Mouse (Mus musculus): ENCODE measurements around the gene Nt5dc2. TPM values are rescaled to one million over a fixed set of nuclear protein-coding genes. Genes with fewer than 3 reads are reported as not detected.
A peak's percentile ranks its signal among the peaks of the same experiment; 100 is the strongest.

The Nt5dc2 gene
- polyA plus RNA-seq, 1 experiment from 2014 or later, result 341 TPM

DNA sequence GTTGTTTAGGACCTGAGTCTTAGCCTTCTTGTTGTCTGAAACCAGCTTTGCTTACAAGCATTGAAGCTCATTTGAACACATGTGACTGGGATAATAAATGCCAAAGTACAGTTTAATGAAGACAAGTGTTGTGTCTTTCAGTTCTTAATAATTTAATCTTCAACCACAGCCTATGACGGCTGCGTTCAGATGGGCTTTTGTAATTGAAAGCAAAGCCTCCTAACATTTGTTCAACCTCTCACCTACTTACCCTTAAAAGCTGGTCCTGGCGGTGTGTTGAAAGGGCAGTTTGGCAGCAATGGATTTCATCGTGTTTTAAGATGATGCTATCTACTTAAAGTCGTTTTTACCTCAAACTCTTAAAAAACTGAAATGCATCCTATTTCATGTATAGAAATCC lies 18.7 kb upstream of the Nt5dc2 start:
- peaks cover 95% of the 10 kb centered on the region for H3K36me3 ChIP-seq (ENCODE audit: control insufficient read depth, insufficient read depth, low read length)

DNA sequence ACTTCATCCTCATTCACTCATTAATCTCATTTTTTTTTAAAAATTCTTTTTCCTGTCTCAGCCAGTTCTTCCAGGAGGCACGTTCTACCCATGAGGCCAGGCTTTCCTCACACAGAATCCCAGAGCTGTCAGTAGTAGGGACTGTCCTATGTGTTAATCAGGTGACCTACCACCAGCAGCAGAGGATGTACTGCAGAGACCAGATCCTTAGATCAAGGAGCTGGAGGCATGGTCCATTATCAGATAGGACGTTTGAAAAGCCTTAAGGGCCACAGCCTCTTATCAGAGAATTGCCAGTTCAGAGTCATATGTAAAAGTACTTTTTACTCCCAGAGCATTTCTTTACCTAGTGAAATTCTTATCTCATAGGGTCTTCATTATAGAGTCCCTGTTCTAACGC lies 16.8 kb upstream of the Nt5dc2 start:
- Histone ChIP-seq H3K4me3 (ENCODE audit: control insufficient read depth in 1 of 2, insufficient read depth in 1 of 2, low read depth in 1 of 2, low read length in 2 of 2) (no peak overlapping the region), H3K27ac (replicated peaks in 1 of 2; ENCODE audit: control insufficient read depth in 1 of 2, insufficient read depth in 1 of 2, low read depth in 2 of 2, low read length in 2 of 2) (no peak overlapping the region), H3K9me3 (ENCODE audit: control insufficient read depth, low read length) (no peaks in the 10 kb centered on the region), H3K27me3 (ENCODE audit: control insufficient read depth, insufficient read depth, low read length) (no peaks in the 10 kb centered on the region), H3K36me3 (ENCODE audit: control insufficient read depth, insufficient read depth, low read length) (peaks cover 94% of the 10 kb centered on the region), H3K9ac (ENCODE audit: low read length) (no peak overlapping the region), H3K4me2 (ENCODE audit: low read length) (no peak overlapping the region), H3K4me1 (ENCODE audit: control insufficient read depth in 2 of 2, insufficient read depth in 2 of 2, low read length in 2 of 2) (peaks cover 0 to 10% of the 10 kb centered on the region in 2 experiments; a peak in 2 of 4 replicates)
- no peak for ATAC-seq (ENCODE audit: insufficient number of reproducible peaks, insufficient read depth, low FRiP score, low read depth)
- WGBS, result 49% methylated on average over 3 of the region's 3 CpGs

More for the DNA sequence above, 18.7 kb upstream of the Nt5dc2 start:
- H3K27ac ChIP-seq (replicated peaks in 1 of 2; ENCODE audit: control insufficient read depth in 1 of 2, insufficient read depth in 1 of 2, low read depth in 2 of 2, low read length in 2 of 2), result no peak overlapping the region
- H3K9me3 ChIP-seq (ENCODE audit: control insufficient read depth, low read length), result no peaks in the 10 kb centered on the region
- WGBS, result 73% methylated on average over 5 of the region's 5 CpGs
- H3K27me3 ChIP-seq (ENCODE audit: control insufficient read depth, insufficient read depth, low read length), result no peaks in the 10 kb centered on the region
- peaks cover 0 to 10% of the 10 kb centered on the region in 2 experiments; a peak in 2 of 4 replicates for H3K4me1 ChIP-seq (ENCODE audit: control insufficient read depth in 2 of 2, insufficient read depth in 2 of 2, low read length in 2 of 2)
- H3K4me2 ChIP-seq (ENCODE audit: low read length), result no peak overlapping the region
- ATAC-seq (ENCODE audit: insufficient number of reproducible peaks, insufficient read depth, low FRiP score, low read depth), result no peak
- H3K4me3 ChIP-seq (ENCODE audit: control insufficient read depth in 1 of 2, insufficient read depth in 1 of 2, low read depth in 1 of 2, low read length in 2 of 2), result no peak overlapping the region
- no peak overlapping the region for H3K9ac ChIP-seq (ENCODE audit: low read length)

DNA sequence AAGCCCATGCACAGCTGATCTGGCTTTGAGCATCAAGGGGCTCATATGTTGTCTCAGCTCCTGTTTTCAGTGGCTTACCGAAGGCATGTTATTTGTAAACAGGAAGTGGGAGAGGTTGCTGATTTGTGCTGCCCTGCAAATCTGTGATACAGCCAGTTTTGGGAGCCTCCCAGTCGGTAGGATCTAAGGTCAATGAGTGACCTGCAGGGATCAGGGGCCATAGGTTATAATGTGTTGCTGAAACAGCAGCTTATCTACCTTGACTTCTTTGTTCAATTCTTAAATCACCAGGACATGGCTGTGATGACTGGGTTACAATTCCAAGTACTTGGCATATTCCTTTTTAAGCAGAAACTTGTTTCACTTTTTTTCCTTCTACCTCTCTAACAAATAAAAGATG lies 15.3 kb upstream of the Nt5dc2 start:
- H3K4me1 ChIP-seq (ENCODE audit: control insufficient read depth in 2 of 2, insufficient read depth in 2 of 2, low read length in 2 of 2), result peaks cover 0 to 10% of the 10 kb centered on the region in 2 experiments; a peak in 2 of 4 replicates
- ATAC-seq (ENCODE audit: insufficient number of reproducible peaks, insufficient read depth, low FRiP score, low read depth), result no peak
- H3K27me3 ChIP-seq (ENCODE audit: control insufficient read depth, insufficient read depth, low read length), result no peaks in the 10 kb centered on the region
- H3K9ac ChIP-seq (ENCODE audit: low read length), result no peak overlapping the region
- H3K4me2 ChIP-seq (ENCODE audit: low read length), result no peak overlapping the region
- H3K36me3 ChIP-seq (ENCODE audit: control insufficient read depth, insufficient read depth, low read length), result peaks cover 91% of the 10 kb centered on the region
- WGBS, result 71% methylated on average over 2 of the region's 2 CpGs
- no peak overlapping the region for H3K4me3 ChIP-seq (ENCODE audit: control insufficient read depth in 1 of 2, insufficient read depth in 1 of 2, low read depth in 1 of 2, low read length in 2 of 2)
- H3K9me3 ChIP-seq (ENCODE audit: control insufficient read depth, low read length), result no peaks in the 10 kb centered on the region
- no peak overlapping the region for H3K27ac ChIP-seq (replicated peaks in 1 of 2; ENCODE audit: control insufficient read depth in 1 of 2, insufficient read depth in 1 of 2, low read depth in 2 of 2, low read length in 2 of 2)

DNA sequence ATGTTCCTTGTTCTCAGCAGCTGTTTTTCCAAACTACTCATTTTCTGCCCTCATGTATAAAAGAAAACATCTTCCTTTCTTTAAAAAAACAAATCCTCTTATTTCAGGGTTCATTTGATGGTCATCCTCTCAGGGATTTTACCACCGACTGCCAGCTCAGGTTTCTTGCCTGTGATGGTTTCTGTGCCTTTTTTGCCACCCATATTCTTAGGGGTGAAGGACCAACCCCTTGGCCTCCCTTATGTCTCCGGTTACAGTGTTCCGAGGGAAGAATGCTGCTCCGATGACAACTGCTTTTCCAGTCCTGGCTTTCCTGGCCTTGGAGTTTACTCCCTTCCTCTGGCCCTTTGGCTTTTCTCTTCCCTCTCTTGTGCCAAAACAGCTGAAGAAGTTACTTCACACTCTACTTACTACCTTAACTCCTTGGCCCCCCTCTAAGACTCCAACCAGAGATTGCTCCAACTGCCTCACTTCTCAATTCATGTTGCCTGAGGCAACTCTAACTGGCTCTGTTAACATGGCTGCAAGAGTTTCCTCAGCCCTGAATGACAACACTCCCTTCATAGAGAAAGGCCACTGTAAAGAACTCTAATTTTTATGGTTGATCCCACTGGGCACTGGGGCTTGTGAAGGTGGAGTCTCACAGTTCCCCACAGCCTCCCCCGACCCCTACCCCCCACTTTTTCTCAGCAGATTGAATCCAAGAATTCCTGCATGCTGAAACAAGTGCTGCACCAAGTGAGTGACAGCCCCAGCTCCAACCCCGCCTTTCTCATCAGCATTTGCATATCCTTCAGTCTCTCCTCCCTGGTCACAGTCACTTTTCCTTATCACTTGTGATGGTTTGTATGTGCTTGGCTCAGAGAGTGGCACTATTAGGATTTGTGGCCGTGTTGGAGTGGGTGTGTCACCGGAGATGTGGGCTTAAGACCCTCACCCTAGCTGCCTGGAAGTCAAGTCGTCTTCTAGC lies 5.5 kb upstream of the Nt5dc2 start:
- Histone ChIP-seq H3K4me2 (ENCODE audit: low read length) (peak overlapping the region; percentile 24; the same call in 1 of the 2 replicates), H3K9ac (ENCODE audit: low read length) (no peak overlapping the region; the same call in 1 of the 2 replicates)

DNA sequence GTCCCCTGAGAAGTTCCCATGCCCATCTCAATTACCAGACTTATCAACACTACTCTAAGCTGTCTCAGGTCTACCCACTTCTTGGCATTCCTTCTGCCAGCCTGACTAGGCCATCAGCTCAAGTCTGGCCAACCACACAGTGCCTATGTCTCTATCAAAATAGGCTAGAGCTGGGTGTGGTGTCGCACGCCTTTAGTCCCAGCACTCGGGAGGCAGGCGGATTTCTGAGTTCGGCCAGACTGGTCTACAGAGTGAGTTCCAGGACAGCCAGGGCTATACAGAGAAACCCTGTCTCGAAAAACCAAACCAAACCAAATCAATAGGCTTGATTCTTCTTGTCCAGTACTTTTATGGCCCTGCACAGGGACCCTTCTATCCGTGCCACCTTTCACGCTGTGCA lies 4.0 kb upstream of the Nt5dc2 start:
- H3K4me2 ChIP-seq (ENCODE audit: low read length), result peak overlapping the region; percentile 53; the same call in 1 of the 2 replicates
- peaks cover 20 to 33% of the 10 kb centered on the region in 2 experiments for H3K4me1 ChIP-seq (ENCODE audit: control insufficient read depth in 2 of 2, insufficient read depth in 2 of 2, low read length in 2 of 2)
- WGBS, result 92% methylated on average over 8 of the region's 8 CpGs
- H3K9me3 ChIP-seq (ENCODE audit: control insufficient read depth, low read length), result no peaks in the 10 kb centered on the region
- H3K27me3 ChIP-seq (ENCODE audit: control insufficient read depth, insufficient read depth, low read length), result no peaks in the 10 kb centered on the region
- H3K4me3 ChIP-seq (ENCODE audit: control insufficient read depth in 1 of 2, insufficient read depth in 1 of 2, low read depth in 1 of 2, low read length in 2 of 2), result no peak overlapping the region
- H3K27ac ChIP-seq (replicated peaks in 1 of 2; ENCODE audit: control insufficient read depth in 1 of 2, insufficient read depth in 1 of 2, low read depth in 2 of 2, low read length in 2 of 2), result peak overlapping the region in 1 of 2 experiments; percentile 45; a peak in 1 of 4 replicates
- peak overlapping the region; percentile 17; the same call in 1 of the 2 replicates for H3K9ac ChIP-seq (ENCODE audit: low read length)
- peaks cover 33% of the 10 kb centered on the region for H3K36me3 ChIP-seq (ENCODE audit: control insufficient read depth, insufficient read depth, low read length)
- ATAC-seq (ENCODE audit: insufficient number of reproducible peaks, insufficient read depth, low FRiP score, low read depth), result no peak

More for the DNA sequence above, 5.5 kb upstream of the Nt5dc2 start:
- H3K27me3 ChIP-seq (ENCODE audit: control insufficient read depth, insufficient read depth, low read length), result no peaks in the 10 kb centered on the region
- peaks cover 18 to 29% of the 10 kb centered on the region in 2 experiments for H3K4me1 ChIP-seq (ENCODE audit: control insufficient read depth in 2 of 2, insufficient read depth in 2 of 2, low read length in 2 of 2)
- peak overlapping the region; percentile 53 to 58 for H3K27ac ChIP-seq (replicated peaks in 1 of 2; ENCODE audit: control insufficient read depth in 1 of 2, insufficient read depth in 1 of 2, low read depth in 2 of 2, low read length in 2 of 2)
- peaks cover 41% of the 10 kb centered on the region for H3K36me3 ChIP-seq (ENCODE audit: control insufficient read depth, insufficient read depth, low read length)
- H3K9me3 ChIP-seq (ENCODE audit: control insufficient read depth, low read length), result no peaks in the 10 kb centered on the region
- WGBS, result 54% methylated on average over 9 of the region's 9 CpGs
- no peak for ATAC-seq (ENCODE audit: insufficient number of reproducible peaks, insufficient read depth, low FRiP score, low read depth)
- no peak overlapping the region for H3K4me3 ChIP-seq (ENCODE audit: control insufficient read depth in 1 of 2, insufficient read depth in 1 of 2, low read depth in 1 of 2, low read length in 2 of 2)

DNA sequence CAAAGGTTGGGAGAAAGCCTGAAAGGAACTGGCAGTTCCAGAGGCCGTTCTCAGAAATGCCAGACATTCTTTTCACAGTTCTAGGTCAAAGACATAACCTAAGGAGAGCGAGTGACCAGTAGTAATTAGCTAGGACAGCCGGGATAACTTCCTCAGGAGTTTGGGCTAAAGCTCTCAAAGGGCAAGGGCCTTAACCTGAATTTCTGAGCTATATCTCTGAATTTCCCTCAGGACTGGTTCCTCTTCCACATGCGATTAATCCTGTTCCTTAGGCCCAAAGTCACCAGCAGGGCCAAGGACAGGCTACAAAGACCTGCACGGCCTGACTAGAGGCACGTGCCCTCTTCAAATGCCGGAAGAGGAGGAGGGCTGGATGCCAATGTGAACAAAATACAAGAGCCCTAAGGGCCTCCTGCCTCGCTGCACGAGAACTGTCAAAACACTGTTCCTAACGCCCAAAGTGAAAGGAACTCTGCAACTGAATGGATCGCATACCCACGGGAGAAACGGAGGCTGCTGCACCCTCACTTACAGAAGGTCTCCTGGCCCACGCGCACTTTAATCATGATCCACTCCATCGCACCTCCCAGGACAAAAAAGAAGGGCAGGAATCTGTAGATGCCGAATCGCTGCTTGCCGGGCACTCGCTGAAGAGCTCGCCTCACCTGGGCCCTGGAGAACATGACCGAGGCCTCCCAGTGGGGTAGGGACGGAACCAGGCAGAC lies 2.6 kb upstream of the Nt5dc2 start:
- H3K4me2 ChIP-seq (ENCODE audit: low read length), result peak overlapping the region; percentile 88
- H3K27ac ChIP-seq (replicated peaks in 1 of 2; ENCODE audit: control insufficient read depth in 1 of 2, insufficient read depth in 1 of 2, low read depth in 2 of 2, low read length in 2 of 2), result peak overlapping the region; percentile 89 to 96
- H3K36me3 ChIP-seq (ENCODE audit: control insufficient read depth, insufficient read depth, low read length), result peaks cover 19% of the 10 kb centered on the region
- peak overlapping the region; percentile 69 to 89 for H3K4me3 ChIP-seq (ENCODE audit: control insufficient read depth in 1 of 2, insufficient read depth in 1 of 2, low read depth in 1 of 2, low read length in 2 of 2)
- ATAC-seq (ENCODE audit: insufficient number of reproducible peaks, insufficient read depth, low FRiP score, low read depth), result peak; percentile 19; the same call in 1 of the 2 replicates
- peaks cover 30 to 48% of the 10 kb centered on the region in 2 experiments for H3K4me1 ChIP-seq (ENCODE audit: control insufficient read depth in 2 of 2, insufficient read depth in 2 of 2, low read length in 2 of 2)
- H3K9me3 ChIP-seq (ENCODE audit: control insufficient read depth, low read length), result no peaks in the 10 kb centered on the region
- H3K9ac ChIP-seq (ENCODE audit: low read length), result peak overlapping the region; percentile 86
- WGBS, result under 1% methylated on average over 23 of the region's 23 CpGs
- no peaks in the 10 kb centered on the region for H3K27me3 ChIP-seq (ENCODE audit: control insufficient read depth, insufficient read depth, low read length)

DNA sequence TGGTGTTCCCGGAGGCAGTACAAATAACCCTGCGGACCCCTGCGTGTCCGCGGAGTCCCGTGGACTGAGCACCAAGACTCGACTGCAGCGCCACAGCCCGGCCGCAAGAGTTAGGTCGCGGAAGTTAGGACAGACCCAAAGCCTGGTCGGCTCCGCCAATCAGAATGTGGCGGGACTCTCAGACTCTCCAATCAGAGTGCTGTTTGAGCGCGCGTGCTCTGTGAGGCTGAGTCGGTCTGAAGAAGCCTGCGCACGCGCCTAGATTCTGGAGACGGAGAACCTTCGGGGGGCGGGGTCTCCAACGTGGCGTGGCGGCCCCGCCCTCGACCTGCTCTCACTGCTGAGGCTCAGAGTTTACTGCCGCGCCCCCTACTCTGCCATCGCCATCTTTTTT lies 2.0 kb upstream of the Nt5dc2 start, which contains the start of gene Smim4:
TSS of gene Smim4 (minus strand) at position 131 of the 394 bp plus-strand sequence.
- Histone ChIP-seq H3K36me3 (ENCODE audit: control insufficient read depth, insufficient read depth, low read length) (peaks cover 14% of the 10 kb centered on the region), H3K4me1 (ENCODE audit: control insufficient read depth in 2 of 2, insufficient read depth in 2 of 2, low read length in 2 of 2) (peaks cover 30 to 49% of the 10 kb centered on the region in 2 experiments), H3K27ac (replicated peaks in 1 of 2; ENCODE audit: control insufficient read depth in 1 of 2, insufficient read depth in 1 of 2, low read depth in 2 of 2, low read length in 2 of 2) (peak within 1 kb of the TSS; percentile 89 to 96), H3K9me3 (ENCODE audit: control insufficient read depth, low read length) (no peaks in the 10 kb centered on the region), H3K4me2 (ENCODE audit: low read length) (peak within 1 kb of the TSS; percentile 88), H3K4me3 (ENCODE audit: control insufficient read depth in 1 of 2, insufficient read depth in 1 of 2, low read depth in 1 of 2, low read length in 2 of 2) (peak within 1 kb of the TSS; percentile 69 to 89), H3K9ac (ENCODE audit: low read length) (peak within 1 kb of the TSS; percentile 86), H3K27me3 (ENCODE audit: control insufficient read depth, insufficient read depth, low read length) (no peaks in the 10 kb centered on the region)
- under 1% methylated on average over 33 of the region's 33 CpGs for WGBS
- ATAC-seq (ENCODE audit: insufficient number of reproducible peaks, insufficient read depth, low FRiP score, low read depth), result peak; percentile 92
